Mouse (Mus musculus) splenic B cell, adult 2 months (primary cell): ENCODE data around the gene Gngt2.

Source experiments
- DNase-seq: peaks from one replicate; pipeline ENCODE4 v3.0.0-alpha.2; 2011; ENCODE audit warnings: low read depth, low spot score
- H3K27me3 ChIP-seq: 2 replicates; pipeline ENCODE4 v1.6.1; 2012; ENCODE audit warnings: mild to moderate bottlenecking, low read length, moderate library complexity, mixed read lengths; ENCODE audit not compliant: control insufficient read depth, poor library complexity, insufficient read depth, severe bottlenecking
- H3K36me3 ChIP-seq: 2 replicates; pipeline ENCODE4 v1.6.1; 2012; ENCODE audit warnings: mild to moderate bottlenecking, low read length, moderate library complexity, mixed read lengths; ENCODE audit not compliant: control insufficient read depth, poor library complexity, insufficient read depth, severe bottlenecking

The Gngt2 gene

GRCm38 (mm10) chr11:95831276-95831619, 5.8 kb upstream of the Gngt2 start:
- no peak for DNase-seq
- Histone ChIP-seq H3K36me3 (peaks cover 14% of the 10 kb centered on the region), H3K27me3 (no peaks in the 10 kb centered on the region)

- Histone ChIP-seq H3K27me3 (no peaks in the 10 kb centered on the region), H3K36me3 (peaks cover 14% of the 10 kb centered on the region)
- peak; percentile 50 for DNase-seq
Measured at GRCm38 (mm10) chr11:95831641-95832040, 5.4 kb upstream of the Gngt2 start.

GRCm38 (mm10) chr11:95832129-95833005, 4.6 kb upstream of the Gngt2 start:
- Histone ChIP-seq H3K27me3 (no peaks in the 10 kb centered on the region), H3K36me3 (peaks cover 14% of the 10 kb centered on the region)
- DNase-seq = no peak

- no peaks in the 10 kb centered on the region for H3K27me3 ChIP-seq
- no peak for DNase-seq
- H3K36me3 ChIP-seq = peaks cover 14% of the 10 kb centered on the region
Measured at GRCm38 (mm10) chr11:95833006-95833570, 3.9 kb upstream of the Gngt2 start.

GRCm38 (mm10) chr11:95833631-95834142, 3.3 kb upstream of the Gngt2 start:
- Histone ChIP-seq H3K27me3 (no peaks in the 10 kb centered on the region), H3K36me3 (peaks cover 14% of the 10 kb centered on the region)
- peak; percentile 72 for DNase-seq

GRCm38 (mm10) chr11:95834143-95834667, 2.8 kb upstream of the Gngt2 start:
- peaks cover 14% of the 10 kb centered on the region for H3K36me3 ChIP-seq
- DNase-seq = peak; percentile 86
- H3K27me3 ChIP-seq = no peaks in the 10 kb centered on the region

GRCm38 (mm10) chr11:95834742-95835710, 2.0 kb upstream of the Gngt2 start:
- H3K27me3 ChIP-seq = no peaks in the 10 kb centered on the region
- peaks cover 14% of the 10 kb centered on the region for H3K36me3 ChIP-seq
- DNase-seq = peak; percentile 92

- H3K27me3 ChIP-seq = no peaks in the 10 kb centered on the region
- DNase-seq = no peak
- peaks cover 14% of the 10 kb centered on the region for H3K36me3 ChIP-seq
Measured at GRCm38 (mm10) chr11:95835832-95836231, 1.2 kb upstream of the Gngt2 start.

- Histone ChIP-seq H3K36me3 (peaks cover 14% of the 10 kb centered on the region), H3K27me3 (no peaks in the 10 kb centered on the region)
- DNase-seq = no peak
Measured at GRCm38 (mm10) chr11:95836433-95836832, 583 bp upstream of the Gngt2 start.

GRCm38 (mm10) chr11:95838598-95838997, 1.6 kb downstream of the Gngt2 start:
- DNase-seq = no peak
- Histone ChIP-seq H3K36me3 (peaks cover 2% of the 10 kb centered on the region), H3K27me3 (no peaks in the 10 kb centered on the region)

- peaks cover 2% of the 10 kb centered on the region for H3K36me3 ChIP-seq
Measured at GRCm38 (mm10) chr11:95838999-95839868, 2.2 kb downstream of the Gngt2 start.

GRCm38 (mm10) chr11:95840694-95841497, 3.9 kb downstream of the Gngt2 start:
- no peak for DNase-seq
- Histone ChIP-seq H3K36me3 (peaks cover 2% of the 10 kb centered on the region), H3K27me3 (no peaks in the 10 kb centered on the region)

More at GRCm38 (mm10) chr11:95838999-95839868, 2.2 kb downstream of the Gngt2 start:
- no peaks in the 10 kb centered on the region for H3K27me3 ChIP-seq
- DNase-seq = no peak

GRCm38 (mm10) chr11:95841498-95841830, 4.4 kb downstream of the Gngt2 start:
- no peak for DNase-seq
- no peaks in the 10 kb centered on the region; the same call in none of the 2 replicates for H3K36me3 ChIP-seq
- H3K27me3 ChIP-seq = no peaks in the 10 kb centered on the region
